Mouse (Mus musculus) left cerebral cortex, adult 18-20 months (tissue): ENCODE measurements at regions not wholly inside any gene's neighbourhood (a gene's known extent, or its start where the extent isn't known, plus 50 kb on each side); places are given as distances from the start of the nearest gene placed in this dataset.
A peak's percentile ranks its signal among the peaks of the same experiment; 100 is the strongest.

Experiments used
- DNase-seq, 2 experiments: peaks; one replicate each; pipeline ENCODE4 v3.0.0; 2021 to 2022; ENCODE audit warnings: low spot score in 2 of 2, mixed read lengths in 1 of 2

DNA sequence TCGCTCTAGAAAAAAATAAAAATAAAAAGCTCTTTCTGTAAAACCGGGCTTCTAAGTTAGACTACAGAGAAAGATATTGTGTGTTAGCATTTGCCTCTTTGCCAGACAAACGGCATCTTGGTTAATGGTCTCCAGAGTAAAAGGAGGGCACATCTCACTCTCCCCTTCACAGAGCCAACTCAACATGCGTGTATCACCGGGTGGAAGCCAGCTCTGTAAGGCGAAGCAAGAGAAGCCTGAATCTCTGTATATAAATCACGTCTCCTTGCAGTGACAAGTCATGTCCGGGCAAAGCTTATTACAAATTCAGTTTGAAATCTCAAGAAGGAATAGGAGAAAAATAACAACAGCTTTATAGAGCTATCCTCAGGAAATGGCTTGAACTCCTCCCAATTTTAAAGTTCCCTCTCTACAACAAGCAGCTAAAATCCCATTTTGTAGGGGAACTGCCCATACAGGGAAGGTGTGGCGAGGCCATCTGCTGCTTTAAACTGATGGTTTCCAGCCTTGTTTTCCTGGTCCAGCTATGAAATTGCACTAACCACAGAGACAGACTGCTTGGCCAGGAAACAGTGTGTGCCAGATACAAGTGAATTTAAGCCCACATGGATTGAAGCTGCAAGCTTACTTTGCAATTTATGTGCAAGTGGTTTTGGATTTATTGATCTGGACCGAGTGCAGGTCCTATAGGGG, 291.7 kb upstream of the Noct start:
- peak in 1 of 2 experiments; percentile 30 for DNase-seq

DNA sequence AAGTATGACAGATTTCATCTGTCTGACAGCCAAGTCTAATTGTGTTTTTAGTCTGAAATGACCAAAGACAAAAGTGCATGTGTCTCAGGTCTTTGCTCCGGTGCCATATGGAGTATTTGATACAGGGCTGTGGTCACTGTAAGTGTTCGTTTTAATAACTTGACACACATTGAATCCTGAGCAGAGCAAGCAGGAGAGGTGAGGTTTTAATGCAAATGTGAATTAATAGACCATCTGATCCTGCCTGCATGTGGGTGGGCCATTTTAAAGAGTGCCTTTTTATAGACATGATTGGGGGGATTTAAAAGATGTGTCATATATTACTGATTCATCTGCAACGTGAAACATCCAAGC, 291.2 kb upstream of the Noct start:
- no peak for DNase-seq

DNA sequence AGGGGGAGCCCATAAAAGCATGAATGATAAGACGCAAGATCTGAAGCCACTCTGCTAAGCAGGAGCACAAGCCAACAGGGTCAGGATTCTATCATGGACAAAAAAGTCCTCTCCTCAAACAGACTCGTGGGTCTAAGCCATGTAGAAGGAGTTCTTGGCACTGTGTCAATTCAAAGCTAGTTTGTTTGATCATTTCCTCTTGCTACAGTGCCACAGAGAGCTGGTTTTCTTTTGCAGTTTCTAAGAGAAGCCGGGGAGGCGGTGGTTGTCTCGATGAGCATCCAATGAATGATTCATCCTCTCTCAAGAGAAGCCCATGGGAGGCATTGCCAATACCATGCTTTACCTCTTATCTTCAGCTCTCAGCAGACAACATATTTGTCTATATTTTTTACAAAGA, 284.6 kb upstream of the Noct start:
- peak; percentile 24 to 42 for DNase-seq

DNA sequence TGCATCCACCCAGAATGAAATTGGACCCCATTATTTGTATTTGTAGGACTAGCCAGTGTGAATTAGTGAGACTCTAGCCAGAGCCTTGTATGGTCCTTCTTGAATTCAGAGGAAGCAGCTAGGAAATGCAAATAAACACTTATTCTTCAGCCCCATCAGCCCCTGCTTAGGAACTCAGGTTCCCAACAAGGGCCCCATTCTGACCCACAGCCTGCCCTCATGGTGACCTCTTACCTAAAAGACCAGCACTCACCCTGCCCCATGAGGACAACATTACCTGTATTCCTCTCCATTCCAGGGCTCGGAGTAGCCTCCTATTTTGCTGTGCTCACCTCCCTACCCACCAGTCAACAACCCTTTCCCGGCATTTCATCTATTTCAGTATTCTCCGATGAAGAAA, 283.6 kb upstream of the Noct start:
- no peak for DNase-seq

DNA sequence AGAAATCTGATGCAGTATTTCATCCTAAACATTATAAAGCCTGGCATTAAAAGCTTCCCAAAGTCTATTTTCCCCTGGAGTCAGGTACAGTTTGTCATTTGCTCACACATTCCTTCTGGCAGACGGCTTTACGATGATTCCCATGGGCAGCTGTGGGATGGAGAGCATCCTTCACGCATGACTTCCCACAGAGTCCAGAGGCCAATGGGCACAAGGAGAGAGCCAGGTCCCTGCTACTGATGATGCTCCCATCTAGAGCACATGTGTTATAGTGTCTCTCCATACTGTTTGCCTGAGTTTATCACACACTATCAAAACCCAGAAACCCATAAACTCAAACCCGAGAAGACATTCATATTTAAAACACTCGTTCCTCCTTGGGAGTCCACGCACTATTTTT, 270.8 kb upstream of the Noct start:
- no peak for DNase-seq

DNA sequence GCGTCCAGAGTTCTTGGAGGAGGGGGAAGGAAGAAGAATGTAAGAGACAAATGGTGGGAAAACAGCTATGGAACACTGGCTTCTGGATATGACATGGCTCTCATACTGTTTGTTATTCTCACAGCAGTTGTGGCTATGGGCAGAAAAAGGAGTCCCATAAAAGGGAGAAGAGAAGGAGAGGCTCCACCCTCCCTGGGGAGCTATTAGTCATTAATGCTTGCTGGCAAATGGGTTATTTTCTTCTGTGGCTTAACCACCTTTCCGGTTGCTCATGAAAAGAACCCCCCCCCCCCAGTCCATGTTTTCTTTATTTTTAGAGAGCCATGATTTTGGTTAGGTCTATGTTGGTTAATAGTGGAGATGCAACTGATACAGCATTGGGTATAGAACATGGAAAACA, 253.9 kb upstream of the Noct start:
- no peak for DNase-seq

DNA sequence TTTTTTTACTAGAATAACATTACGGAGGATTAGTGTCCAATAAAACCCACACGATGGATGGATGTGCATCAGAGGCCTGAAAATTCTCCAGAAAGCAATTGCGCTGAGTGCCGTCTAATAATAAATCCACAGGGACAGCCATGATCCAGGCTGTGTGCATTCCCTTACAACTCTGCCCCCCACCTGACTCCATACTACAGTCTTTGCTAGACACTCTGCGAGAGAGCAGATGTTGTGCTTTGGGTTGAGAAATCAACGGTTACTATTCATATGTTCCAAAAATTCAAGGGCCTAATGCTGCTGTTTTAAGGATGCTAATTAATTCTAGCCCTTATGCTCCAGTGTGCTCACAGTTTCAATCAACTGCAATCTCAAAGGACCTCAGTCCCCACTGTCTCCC, 251.2 kb upstream of the Noct start:
- DNase-seq: no peak

DNA sequence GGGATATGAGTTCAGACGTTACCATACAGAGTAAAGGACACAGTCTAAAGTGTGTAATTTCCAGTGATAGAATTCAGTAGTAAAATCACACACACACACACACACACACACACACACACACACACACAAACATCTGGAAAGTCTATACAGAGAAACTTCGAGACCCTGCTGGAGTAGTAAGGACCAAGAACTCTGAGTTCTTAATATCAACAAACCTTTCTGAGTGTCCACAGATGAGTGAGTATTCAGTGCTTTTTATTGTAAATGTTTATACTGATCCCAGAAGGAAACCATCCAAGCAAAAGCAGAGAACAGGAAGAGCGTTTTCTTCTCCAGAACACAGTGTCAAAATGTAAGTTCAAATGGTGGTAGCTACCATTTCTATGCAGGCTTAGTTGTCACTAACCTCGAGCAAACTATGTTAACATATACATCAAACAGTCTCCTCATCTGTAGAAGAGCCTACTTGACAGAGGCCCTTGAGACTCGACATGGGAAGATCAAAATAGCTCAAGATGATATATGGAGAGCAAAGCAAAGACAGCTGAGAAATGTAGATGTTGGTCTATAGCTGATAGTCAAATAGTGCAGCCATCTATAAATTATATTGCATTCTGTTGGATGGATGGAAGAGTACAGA, 248.0 kb upstream of the Noct start:
- no peak for DNase-seq

DNA sequence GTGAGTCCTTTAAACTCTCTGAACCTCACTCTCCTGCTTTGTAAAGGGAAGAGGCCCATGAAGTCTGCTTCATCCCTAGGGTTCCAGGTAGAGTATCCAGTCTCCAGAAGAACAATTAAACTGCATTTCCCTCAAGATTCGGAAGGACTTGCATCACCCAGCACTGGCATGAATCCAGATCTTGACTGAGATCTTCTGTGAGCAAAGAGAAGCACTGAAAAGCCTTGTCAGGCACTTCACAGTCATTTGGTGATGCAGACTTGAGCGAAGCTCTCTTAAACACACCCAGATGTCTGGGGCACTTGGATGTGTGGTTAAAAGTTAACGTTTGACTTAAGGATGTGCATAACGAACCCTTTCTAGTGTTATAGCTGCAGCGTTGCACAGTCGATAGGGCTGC, 247.4 kb upstream of the Noct start:
- no peak for DNase-seq

DNA sequence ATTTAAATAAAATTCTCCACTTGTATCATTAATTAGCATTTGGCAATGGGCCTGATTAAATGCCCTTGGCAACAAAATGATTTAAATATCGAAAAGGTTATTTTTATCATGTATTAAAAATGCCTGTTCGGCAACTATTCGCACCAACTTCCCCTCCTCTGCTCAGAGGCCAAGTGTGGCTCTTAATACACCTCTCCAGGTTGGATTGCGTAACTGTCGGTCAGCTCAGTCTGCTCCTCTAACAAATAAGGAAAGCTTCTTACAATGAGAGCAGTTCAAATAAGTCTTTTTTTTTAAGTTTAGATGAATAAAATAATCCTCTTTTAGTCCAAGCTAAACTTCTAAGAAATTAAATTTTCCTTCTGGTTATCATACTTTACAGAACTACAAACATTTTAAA, 245.6 kb upstream of the Noct start:
- DNase-seq: no peak

DNA sequence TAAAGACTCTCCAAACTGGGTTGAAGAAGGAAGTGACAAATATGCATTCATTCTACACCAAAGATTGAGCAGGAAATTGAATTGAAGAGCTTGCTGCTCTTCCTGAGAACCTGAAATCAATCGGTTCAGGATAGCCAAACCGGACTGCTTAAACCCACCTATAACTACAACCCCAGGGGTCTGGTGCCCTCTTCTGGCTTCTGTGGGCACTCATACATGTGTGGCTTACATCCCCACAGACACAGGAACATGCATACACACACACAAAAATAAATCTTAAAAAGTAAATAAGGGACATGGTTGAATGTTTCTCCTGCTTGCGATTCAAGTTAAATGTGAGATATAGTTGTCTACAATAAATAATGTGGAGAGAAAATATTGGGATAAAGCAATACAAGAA, 244.7 kb upstream of the Noct start:
- DNase-seq: no peak

DNA sequence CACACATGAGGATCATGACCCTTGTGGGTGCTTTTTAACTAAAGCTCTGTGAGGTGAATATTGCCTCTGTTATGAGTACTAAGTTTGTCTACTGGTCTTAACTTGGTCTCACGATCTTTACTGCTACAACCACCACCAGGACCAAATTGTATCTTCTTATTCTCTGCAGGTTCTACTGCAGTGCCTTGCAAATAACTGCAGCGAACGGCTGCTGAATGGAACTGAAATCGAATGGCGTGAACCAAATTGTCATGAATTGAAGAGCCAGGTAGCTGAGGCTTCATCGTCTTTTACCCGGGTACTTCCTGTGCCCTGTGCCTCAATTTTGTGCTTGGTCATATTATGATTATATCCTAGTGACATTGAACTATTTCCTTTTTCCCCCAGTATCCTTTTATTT, 242.5 kb upstream of the Noct start:
- DNase-seq: no peak

DNA sequence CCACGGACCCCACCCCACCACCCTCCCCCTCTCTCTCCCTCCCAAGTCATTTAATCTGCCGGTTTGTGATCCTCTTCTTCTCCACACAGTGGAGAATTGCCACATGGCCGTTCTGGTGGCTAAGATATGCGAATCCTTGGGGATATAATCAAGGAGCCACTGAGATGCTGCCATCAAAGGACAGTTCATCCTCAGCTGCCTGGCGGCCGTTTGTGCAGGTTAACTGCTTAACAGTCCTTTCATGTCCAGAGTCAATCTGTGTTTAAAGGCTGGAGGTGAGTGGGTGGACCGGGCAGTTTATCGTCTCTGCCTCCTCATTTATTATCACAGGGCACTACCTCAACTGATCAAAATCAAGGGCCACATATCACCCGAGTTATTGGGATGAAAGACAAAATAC, 241.6 kb upstream of the Noct start:
- no peak for DNase-seq

DNA sequence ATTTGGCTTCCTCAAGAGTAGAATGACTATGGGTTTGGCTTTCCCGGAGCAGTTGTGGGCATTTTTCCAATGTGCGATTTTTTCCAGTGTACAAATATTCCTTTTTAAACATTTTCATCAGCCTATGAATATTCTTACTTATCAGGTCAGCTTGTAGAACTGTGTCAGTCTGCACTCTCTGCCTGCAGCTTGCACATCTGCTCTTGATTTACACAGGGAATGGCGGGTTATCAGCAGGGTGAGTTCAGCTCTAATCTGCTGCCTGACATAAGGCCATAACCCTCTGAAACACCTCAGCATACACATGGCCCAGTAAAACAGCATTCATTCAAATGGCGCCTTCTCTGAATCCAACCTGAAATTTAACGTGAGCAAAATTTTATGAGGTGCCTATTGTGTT, 241.1 kb upstream of the Noct start:
- no peak for DNase-seq

DNA sequence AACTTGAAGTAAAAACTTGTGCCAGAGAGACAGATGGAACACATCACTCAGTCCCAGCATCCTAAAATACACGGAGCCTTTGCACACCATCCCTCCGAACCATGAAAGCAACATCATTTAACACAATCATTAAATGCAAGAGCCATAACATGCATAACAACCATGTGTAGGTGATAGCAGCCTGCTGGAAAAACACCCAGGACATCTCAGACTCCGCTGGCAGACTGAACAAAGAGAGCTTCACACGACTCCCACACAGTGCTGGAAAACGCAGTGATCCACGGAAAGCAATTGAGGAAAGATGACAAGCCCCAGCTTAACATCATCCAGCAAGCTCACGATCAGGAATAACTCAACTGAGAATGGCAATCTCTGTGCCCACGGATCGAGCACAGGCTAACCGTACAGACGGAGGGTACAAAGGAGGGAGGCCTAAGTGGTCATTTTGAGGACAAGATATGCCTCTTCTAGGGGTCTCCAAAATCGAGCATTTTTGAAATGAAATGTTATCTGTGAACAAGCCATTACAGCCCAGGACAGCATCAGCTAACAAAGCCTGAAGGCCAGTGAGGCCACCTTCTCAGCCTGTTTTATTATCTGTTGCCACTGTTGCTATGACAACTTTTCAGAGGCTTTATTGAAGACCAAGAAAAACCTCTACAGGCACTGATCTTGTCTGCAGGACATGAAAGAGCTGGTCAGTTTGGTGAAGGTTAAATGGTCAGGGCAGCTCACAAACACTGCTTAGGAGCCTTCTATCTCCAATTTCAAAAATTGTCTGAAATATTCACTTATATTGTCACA, 240.1 kb upstream of the Noct start:
- DNase-seq: peak; percentile 50 to 82

DNA sequence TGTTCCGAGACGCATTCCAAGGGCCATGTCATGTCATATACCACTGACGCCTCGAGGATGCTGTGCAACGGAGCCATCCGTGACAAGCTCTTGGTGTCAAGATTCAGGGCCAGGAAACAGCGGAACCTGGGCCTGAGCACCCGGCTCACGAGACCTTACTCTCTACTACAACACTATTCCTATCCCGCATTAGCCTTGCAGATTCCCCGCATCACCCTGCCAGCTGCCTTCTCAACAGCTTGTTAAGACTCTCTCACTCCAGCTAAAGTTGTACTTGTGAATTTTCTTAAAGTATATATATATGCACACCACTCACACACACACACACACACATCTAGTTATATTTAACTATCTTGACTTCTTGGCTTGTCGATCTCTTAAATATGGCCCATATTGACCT, 236.4 kb upstream of the Noct start:
- DNase-seq: no peak

DNA sequence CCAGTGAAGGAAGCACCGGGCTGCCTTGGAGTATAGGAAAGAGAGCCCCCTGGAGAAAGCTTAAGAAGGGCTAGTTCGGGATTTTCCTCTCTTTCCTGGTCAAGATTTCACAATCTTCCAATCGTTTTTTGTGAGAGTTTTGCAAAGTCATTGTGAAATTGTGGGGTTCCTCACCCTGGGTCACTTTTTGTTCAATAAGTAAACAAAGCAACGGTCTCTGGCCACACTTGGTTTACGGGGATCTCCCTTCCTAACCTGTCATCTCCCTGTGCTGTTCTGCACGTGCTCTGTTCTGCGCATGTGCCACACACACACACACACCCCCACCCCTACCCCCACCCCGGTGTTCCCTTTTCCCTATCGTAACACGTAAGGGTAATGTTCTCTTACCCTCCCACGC, 233.4 kb upstream of the Noct start:
- DNase-seq: no peak

DNA sequence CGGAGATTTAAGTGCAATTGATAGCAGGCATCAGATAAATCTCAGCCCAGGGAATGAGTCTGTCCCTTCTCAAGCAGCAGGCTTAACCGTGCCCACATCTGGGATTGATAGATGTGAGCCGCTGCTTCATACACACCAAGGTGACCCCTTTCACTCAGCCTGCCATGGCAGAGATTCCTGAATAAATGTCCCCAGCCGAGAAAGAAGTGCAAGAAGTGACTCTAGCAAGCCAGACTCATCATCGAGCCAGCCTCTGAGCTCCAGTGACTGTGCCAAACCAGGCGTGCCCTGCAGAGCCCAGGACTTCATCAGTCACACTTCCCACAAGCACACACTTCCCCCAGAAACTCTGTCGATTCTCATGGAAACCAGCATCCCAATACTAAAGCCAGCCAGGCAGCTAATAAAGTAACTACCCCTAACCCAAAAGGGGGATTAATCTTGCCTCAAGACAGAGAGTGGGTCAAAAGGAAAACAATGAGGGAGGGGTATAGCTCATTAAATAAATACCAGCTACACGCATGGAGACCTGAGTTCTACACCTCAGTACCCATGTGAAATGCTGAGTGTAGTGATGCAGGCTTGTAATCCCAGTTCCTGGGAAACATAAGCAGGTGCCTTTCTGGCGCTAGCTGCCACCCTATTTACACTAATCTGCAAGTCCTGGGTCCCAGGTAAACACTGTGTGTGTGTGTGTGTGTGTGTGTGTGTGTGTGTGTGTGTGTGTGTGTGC, 231.5 kb upstream of the Noct start:
- DNase-seq: no peak

DNA sequence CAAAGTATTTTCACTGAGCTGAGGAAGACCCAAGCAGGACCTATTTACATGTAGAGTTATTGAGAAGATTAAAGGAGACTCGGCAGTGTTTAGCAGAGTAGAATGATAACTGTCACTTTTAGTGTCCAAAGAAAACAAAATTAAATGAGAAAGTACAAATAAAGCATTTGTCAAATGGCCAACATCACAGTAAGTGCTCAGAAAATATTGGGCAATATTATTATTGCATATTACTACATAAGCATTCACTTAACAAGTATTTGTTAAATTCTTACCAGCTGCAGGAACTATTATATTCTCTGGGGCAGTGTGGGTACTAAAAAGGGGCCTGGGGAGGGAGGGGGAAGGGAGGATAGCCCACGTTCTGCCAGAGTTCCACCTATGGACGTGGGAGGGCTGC, 224.5 kb upstream of the Noct start:
- DNase-seq: no peak

DNA sequence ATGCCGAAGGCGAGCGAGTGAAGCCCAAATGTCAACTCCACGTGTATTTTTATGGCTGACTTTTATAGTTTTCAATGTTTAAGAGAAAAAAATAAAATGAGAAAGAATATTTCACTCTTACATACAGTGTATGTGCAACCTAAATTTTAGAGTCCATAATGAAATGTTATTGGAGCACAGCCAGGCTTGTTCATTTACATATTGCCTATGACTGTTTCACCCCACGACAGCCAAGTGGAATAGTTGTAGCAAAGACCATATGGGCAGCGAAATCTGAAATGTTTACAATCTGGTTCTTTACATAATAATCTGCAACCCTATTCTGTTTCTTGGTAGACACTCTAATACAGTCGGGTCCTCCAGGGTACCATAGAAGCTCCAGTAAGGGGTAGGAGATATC, 223.3 kb upstream of the Noct start:
- no peak for DNase-seq

DNA sequence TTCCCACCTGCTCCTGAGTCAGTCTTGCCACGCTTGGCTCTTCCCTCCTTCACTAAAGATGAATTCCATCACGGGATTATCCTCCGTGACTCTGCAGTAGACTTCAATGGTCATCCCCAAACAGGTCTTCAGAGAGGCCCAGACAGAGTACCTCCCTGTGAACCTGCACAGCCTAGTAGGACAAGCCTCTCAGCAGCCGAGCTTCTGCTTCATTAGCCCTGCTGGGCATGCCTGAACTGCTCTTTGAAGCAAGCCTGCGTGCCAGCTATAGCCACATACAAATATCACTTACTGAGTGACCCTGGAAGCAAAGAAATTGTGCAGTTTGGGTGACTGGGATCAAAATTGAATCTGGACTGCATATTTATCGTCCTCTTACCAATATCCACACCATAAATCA, 221.6 kb upstream of the Noct start:
- DNase-seq: no peak
